Mouse (Mus musculus) neutrophil, adult 5-6 weeks (primary cell): Measurements from ENCODE around the gene Eps8l3. TPM values are rescaled to one million over a fixed set of nuclear protein-coding genes. Genes with fewer than 3 reads are reported as not detected.
"Not testable (repeated sequence)": the region's sequence is repeated elsewhere in the genome, so short reads cannot be mapped to it uniquely, and the experiment has no call there.

Source experiments
- ATAC-seq: fragments of 151-379, 151-347 bp; 2 replicates; pipeline ENCODE4 v1.8.0; 2017; ENCODE audit warnings: mild to moderate bottlenecking, moderate TSS enrichment; ENCODE audit not compliant: insufficient number of reproducible peaks, poor library complexity, low FRiP score, severe bottlenecking; ENCODE audit errors: extremely low read depth
- total RNA-seq: library from RNA; stranded (forward); fragments of 200-1000 nt; gene quantifications from 2 replicates; pipeline ENCODE4 v1.2.3, GENCODE M21; 2017

Eps8l3 gene
- total RNA-seq, 1 experiment from 2014 or later, result not detected

- no peak for ATAC-seq
Measured at GRCm38 (mm10) chr3:107850418-107851031, 26.5 kb upstream of the Eps8l3 start.

GRCm38 (mm10) chr3:107852786-107853185, 24.2 kb upstream of the Eps8l3 start:
- ATAC-seq, result peak; percentile 74

GRCm38 (mm10) chr3:107853232-107854181, 23.5 kb upstream of the Eps8l3 start:
- peak; percentile 27; the same call in 1 of the 2 replicates for ATAC-seq

GRCm38 (mm10) chr3:107855368-107855767, 21.7 kb upstream of the Eps8l3 start:
- no peak for ATAC-seq

GRCm38 (mm10) chr3:107857646-107858045, 19.4 kb upstream of the Eps8l3 start:
- ATAC-seq, result no peak

GRCm38 (mm10) chr3:107861483-107861882, 15.5 kb upstream of the Eps8l3 start:
- ATAC-seq, result not testable (repeated sequence)

- no peak for ATAC-seq
Measured at GRCm38 (mm10) chr3:107862471-107862870, 14.6 kb upstream of the Eps8l3 start.

GRCm38 (mm10) chr3:107863471-107863870, 13.6 kb upstream of the Eps8l3 start:
- no peak for ATAC-seq

GRCm38 (mm10) chr3:107863898-107864603, 13.0 kb upstream of the Eps8l3 start:
- peak; percentile 80 for ATAC-seq

GRCm38 (mm10) chr3:107865364-107866091, 11.5 kb upstream of the Eps8l3 start:
- no peak for ATAC-seq

GRCm38 (mm10) chr3:107867086-107867485, 9.9 kb upstream of the Eps8l3 start:
- peak; percentile 85 for ATAC-seq

- ATAC-seq, result no peak
Measured at GRCm38 (mm10) chr3:107868452-107868851, 8.6 kb upstream of the Eps8l3 start.

- ATAC-seq, result no peak
Measured at GRCm38 (mm10) chr3:107869097-107869496, 7.9 kb upstream of the Eps8l3 start.

GRCm38 (mm10) chr3:107869925-107870324, 7.1 kb upstream of the Eps8l3 start:
- no peak for ATAC-seq

- ATAC-seq, result no peak
Measured at GRCm38 (mm10) chr3:107873335-107874251, 3.4 kb upstream of the Eps8l3 start.

GRCm38 (mm10) chr3:107875231-107875630, 1.8 kb upstream of the Eps8l3 start:
- ATAC-seq, result no peak

GRCm38 (mm10) chr3:107877747-107878736, 1.0 kb downstream of the Eps8l3 start:
- ATAC-seq, result no peak
